Mouse (Mus musculus) limb, embryonic 15.5 days (tissue): ENCODE results near the gene Kcnk1. TPM values are rescaled to one million over a fixed set of nuclear protein-coding genes. Genes with fewer than 3 reads are reported as not detected.

Experiments
- ATAC-seq: fragments of 200-750 bp; cut with Nextera tagmentation; 2 replicates; pipeline ENCODE4 v1.8.0; 2017; ENCODE audit warnings: low read depth, moderate TSS enrichment; ENCODE audit not compliant: insufficient number of reproducible peaks, low FRiP score, low TSS enrichment
- H3K27ac ChIP-seq: fragments of 300-500 bp; sonication (generic); 2 replicates; pipeline ENCODE4 v1.5.1; 2015; ENCODE audit warnings: moderate library complexity, mild to moderate bottlenecking, inconsistent platforms
- H3K27me3 ChIP-seq: fragments of 300-500 bp; sonication (generic); 2 replicates; pipeline ENCODE4 v1.6.1; 2015; ENCODE audit warnings: inconsistent platforms
- H3K36me3 ChIP-seq: fragments of 300-500 bp; sonication (generic); 2 replicates; pipeline ENCODE4 v1.6.1; 2015; ENCODE audit warnings: inconsistent platforms
- H3K4me1 ChIP-seq: fragments of 300-500 bp; sonication (generic); 2 replicates; pipeline ENCODE4 v1.6.1; 2015; ENCODE audit warnings: inconsistent platforms
- H3K4me2 ChIP-seq: fragments of 300-500 bp; sonication (generic); 2 replicates; pipeline ENCODE4 v1.6.1; 2015; ENCODE audit warnings: mild to moderate bottlenecking, inconsistent platforms
- H3K4me3 ChIP-seq: fragments of 300-500 bp; sonication (generic); 2 replicates; pipeline ENCODE4 v1.5.1; 2015; ENCODE audit warnings: mild to moderate bottlenecking, inconsistent platforms
- H3K9ac ChIP-seq: fragments of 300-500 bp; sonication (generic); 2 replicates; pipeline ENCODE4 v1.6.1; 2015; ENCODE audit warnings: inconsistent platforms
- H3K9me3 ChIP-seq: fragments of 300-500 bp; sonication (generic); 2 replicates; pipeline ENCODE4 v1.6.1; 2016; ENCODE audit warnings: inconsistent platforms
- WGBS: fragments of 180-500 bp; shearing (Covaris S2); methylation state at CpG from one replicate; pipeline ENCODE4 v1.1.7; 2015; 5-methylcytosine and 5-hydroxymethylcytosine counted together
- polyA plus RNA-seq: library from polyadenylated mRNA; unstranded; fragments of >200 nt; fragmentation: Nextera tagmentation; extraction: Ambion mirVana; gene quantifications from 2 replicates; pipeline ENCODE4 v1.2.1, GENCODE M21; 2015

Gene Kcnk1
- polyA plus RNA-seq, 1 experiment from 2014 or later = 25.8 TPM

DNA sequence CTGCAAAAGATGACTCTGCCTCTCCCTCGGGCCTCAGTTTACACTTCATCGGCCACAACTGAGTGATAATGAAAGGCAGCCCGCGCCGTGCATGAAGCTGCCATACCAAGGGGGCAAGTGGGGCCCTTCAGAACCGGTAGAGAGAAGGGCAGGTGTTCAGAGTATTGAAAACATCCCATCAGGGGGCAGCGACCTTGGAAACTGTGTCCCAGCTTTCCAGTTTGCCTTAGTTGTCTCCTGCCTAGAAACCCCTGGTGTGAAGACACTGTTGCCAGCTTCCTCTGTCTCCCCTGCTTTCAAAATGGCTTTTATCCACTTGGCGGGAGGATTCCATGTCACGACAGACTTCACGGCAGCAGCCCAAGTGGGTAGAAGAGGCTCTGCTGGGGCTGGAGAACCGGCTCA is 31.2 kb upstream of the Kcnk1 start:
- Histone ChIP-seq H3K4me1 (peaks cover 5% of the 10 kb centered on the region; the same call in 1 of the 2 replicates), H3K4me3 (no peak overlapping the region), H3K9ac (no peak overlapping the region), H3K36me3 (no peaks in the 10 kb centered on the region), H3K27ac (no peak overlapping the region), H3K27me3 (peaks cover 17% of the 10 kb centered on the region), H3K9me3 (no peaks in the 10 kb centered on the region), H3K4me2 (0 out of 2 replicates have a peak overlapping the region, but pooled peaks have one; percentile 22)
- WGBS = 5% methylated on average over 11 of the region's 11 CpGs
- ATAC-seq = no peak

DNA sequence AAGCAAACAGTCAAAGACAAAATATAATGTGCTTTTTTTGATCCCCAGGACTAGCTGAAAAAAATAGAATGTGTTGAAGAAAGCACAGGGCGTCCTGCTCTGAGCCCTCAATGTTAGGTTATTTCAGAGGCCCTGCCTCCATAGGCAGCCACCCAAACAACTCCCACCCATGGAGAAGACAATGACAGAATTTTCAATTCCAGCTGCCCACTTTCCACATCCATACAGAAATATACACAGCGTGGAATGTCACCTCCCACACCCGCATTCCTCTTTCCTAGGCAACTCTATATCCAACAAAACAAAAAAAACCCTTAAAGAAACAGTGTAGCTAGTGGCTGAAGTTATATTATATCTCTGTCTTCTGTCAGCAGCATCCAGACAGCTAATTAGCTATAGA is 23.6 kb upstream of the Kcnk1 start:
- no peak overlapping the region for H3K9ac ChIP-seq
- no peak overlapping the region for H3K27ac ChIP-seq
- WGBS = 44% methylated on average over 3 of the region's 3 CpGs
- H3K9me3 ChIP-seq = no peaks in the 10 kb centered on the region
- H3K36me3 ChIP-seq = no peaks in the 10 kb centered on the region
- H3K4me2 ChIP-seq = no peak overlapping the region
- no peaks in the 10 kb centered on the region for H3K4me1 ChIP-seq
- ATAC-seq = no peak
- no peaks in the 10 kb centered on the region for H3K27me3 ChIP-seq
- no peak overlapping the region for H3K4me3 ChIP-seq

DNA sequence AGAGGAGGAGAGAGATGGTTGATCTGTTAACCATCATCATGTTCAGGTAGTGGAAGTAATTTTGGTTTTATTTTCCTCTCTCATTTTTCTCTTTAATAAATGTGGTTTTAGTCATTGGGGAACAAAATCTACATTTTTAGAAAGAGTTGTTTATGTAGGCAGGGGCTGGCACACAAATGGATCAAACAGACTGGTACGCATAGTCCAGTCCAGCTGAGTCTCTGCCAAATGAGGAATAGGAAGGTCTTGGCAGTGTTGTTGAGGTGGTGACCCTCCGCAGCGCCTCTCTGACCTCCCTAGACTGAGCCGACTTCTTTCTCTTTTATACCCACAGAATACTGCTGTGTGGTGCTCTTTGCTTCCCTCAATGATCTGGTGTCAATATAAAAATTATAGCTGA is 19.0 kb upstream of the Kcnk1 start:
- Histone ChIP-seq H3K4me2 (no peak overlapping the region), H3K27ac (no peak overlapping the region), H3K4me3 (no peak overlapping the region), H3K27me3 (no peaks in the 10 kb centered on the region), H3K4me1 (no peaks in the 10 kb centered on the region), H3K36me3 (no peaks in the 10 kb centered on the region), H3K9me3 (no peaks in the 10 kb centered on the region), H3K9ac (no peak overlapping the region)
- ATAC-seq = no peak
- 75% methylated on average over 4 of the region's 4 CpGs for WGBS

DNA sequence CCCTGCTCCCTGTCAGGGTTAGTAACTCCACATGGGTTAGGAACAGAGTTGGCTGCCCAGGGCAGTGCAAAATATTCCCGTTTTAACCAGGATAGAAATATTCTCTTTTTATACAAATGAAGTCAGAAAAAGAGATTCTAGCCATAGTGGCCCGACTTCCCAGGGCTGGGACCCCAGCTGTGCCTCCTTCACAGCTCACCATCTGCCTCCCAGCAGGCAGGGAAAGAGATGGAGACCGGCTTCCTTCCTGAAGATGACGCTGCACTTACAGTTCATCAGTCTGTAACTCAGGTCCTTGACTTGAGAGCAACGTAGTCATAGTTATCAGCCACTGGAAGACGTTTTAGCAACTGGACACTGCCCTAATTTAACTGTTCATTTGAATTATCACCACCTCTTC is 14.1 kb upstream of the Kcnk1 start:
- Histone ChIP-seq H3K9me3 (no peaks in the 10 kb centered on the region), H3K4me3 (no peak overlapping the region), H3K27me3 (no peaks in the 10 kb centered on the region), H3K4me2 (no peak overlapping the region), H3K4me1 (no peaks in the 10 kb centered on the region), H3K9ac (no peak overlapping the region), H3K36me3 (no peaks in the 10 kb centered on the region), H3K27ac (no peak overlapping the region)
- 26% methylated on average over 6 of the region's 6 CpGs for WGBS
- ATAC-seq = no peak

DNA sequence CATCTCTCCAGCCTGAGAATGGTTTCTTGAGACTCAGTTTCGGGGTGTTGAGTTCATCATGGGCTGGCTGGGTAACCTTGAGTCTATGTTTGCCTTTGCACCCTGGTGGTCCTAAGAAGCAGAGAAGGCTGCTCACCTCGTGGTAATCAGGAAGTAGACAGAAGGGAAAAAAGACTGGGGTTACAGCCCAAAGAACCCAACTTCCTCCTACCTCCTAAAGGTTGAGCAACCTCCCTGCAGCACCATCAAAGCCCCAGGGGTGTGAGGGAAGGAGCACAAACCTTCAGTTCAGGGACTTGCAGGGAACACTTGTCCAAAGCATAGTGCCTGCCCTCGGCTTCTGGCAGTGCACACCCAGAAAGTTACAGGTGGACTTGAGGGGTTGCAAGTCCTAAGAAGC is 11.5 kb upstream of the Kcnk1 start:
- ATAC-seq = no peak
- H3K27me3 ChIP-seq = peaks cover 4% of the 10 kb centered on the region; the same call in 1 of the 2 replicates
- H3K9me3 ChIP-seq = no peaks in the 10 kb centered on the region
- no peak overlapping the region for H3K4me2 ChIP-seq
- no peak overlapping the region for H3K4me3 ChIP-seq
- H3K4me1 ChIP-seq = no peaks in the 10 kb centered on the region
- WGBS = 67% methylated on average over 3 of the region's 3 CpGs
- H3K36me3 ChIP-seq = no peaks in the 10 kb centered on the region
- no peak overlapping the region for H3K9ac ChIP-seq
- no peak overlapping the region for H3K27ac ChIP-seq

DNA sequence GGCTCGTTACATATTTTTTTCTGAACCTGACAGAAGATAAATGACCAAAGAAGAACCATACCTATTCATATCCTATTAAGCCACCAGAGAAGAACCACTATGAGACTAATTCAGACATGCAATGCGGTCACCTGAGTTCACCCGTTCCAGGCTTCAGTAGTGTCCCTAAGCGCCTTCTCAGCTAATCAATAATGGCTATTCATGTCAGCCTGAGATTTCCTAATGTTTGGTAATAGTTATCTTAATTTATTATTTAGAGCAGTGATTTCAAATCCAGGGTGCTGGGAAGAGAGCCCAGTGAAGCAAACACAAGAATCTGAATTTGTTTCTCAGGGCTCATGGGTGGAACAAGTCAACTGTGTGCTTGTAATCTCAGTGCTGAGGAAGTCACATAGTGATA is 10.8 kb upstream of the Kcnk1 start:
- no peaks in the 10 kb centered on the region for H3K9me3 ChIP-seq
- H3K9ac ChIP-seq = no peak overlapping the region
- no peak for ATAC-seq
- no peaks in the 10 kb centered on the region for H3K4me1 ChIP-seq
- 90% methylated on average over 4 of the region's 4 CpGs for WGBS
- H3K4me3 ChIP-seq = no peak overlapping the region
- H3K36me3 ChIP-seq = no peaks in the 10 kb centered on the region
- no peak overlapping the region for H3K4me2 ChIP-seq
- H3K27me3 ChIP-seq = peaks cover 4% of the 10 kb centered on the region; the same call in 1 of the 2 replicates
- H3K27ac ChIP-seq = no peak overlapping the region

DNA sequence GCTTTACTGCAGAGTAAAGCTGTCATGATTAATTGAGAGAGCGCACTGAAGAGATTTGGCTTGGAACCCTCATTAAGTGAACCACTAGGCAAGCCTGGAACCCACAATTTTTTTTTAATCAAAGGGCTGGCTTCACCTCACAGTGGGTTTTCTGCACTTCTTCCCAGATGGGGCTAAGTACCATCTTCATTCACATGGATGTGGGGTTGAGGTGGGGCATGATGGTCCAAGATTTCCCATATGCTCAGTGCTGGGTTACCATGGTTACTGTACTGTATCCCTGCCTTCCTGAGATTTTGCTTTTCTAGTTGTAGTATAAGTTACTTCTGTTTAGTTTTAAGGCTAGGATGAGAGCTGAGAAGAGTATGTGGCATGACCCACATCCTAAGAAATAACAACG is 9.6 kb upstream of the Kcnk1 start:
- Histone ChIP-seq H3K27ac (no peak overlapping the region), H3K27me3 (peaks cover 6% of the 10 kb centered on the region; the same call in 1 of the 2 replicates), H3K36me3 (no peaks in the 10 kb centered on the region), H3K9me3 (no peaks in the 10 kb centered on the region), H3K4me3 (no peak overlapping the region), H3K4me2 (no peak overlapping the region), H3K4me1 (no peaks in the 10 kb centered on the region), H3K9ac (no peak overlapping the region)
- no peak for ATAC-seq
- 92% methylated on average over 2 of the region's 2 CpGs for WGBS

DNA sequence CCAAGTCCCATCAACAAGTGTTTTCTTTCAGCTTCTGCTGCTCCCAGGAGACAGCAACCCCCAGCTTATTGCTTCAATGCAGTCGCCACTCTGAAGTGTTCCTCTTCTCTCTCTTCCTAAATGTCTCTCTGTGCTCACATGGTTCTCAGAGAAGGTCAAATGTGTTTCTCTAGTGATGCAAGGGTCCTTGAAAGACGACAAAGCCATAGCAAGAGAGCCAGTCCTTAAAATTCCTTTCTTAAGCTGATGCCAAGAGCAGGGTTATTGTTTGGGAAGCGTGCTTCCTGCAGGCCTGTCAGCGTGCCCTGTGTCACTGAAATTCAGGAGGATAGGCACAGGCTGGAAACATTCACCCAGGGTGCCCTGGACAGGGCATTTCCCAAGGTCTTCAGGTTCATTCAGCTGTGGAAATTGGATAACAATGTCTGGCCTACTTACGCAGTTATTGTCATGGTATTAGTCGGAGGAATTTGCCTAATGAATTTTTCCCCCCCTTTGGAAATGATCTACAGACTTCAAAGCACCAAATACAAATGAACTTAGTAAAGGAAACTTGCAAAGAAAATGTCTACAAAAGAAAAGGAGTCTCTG is 7.9 kb upstream of the Kcnk1 start:
- Histone ChIP-seq H3K4me1 (no peaks in the 10 kb centered on the region), H3K4me2 (no peak overlapping the region), H3K36me3 (no peaks in the 10 kb centered on the region), H3K4me3 (no peak overlapping the region), H3K27ac (no peak overlapping the region), H3K9ac (no peak overlapping the region), H3K27me3 (peaks cover 6% of the 10 kb centered on the region; the same call in 1 of the 2 replicates), H3K9me3 (no peaks in the 10 kb centered on the region)
- ATAC-seq = no peak
- 67% methylated on average over 6 of the region's 6 CpGs for WGBS

DNA sequence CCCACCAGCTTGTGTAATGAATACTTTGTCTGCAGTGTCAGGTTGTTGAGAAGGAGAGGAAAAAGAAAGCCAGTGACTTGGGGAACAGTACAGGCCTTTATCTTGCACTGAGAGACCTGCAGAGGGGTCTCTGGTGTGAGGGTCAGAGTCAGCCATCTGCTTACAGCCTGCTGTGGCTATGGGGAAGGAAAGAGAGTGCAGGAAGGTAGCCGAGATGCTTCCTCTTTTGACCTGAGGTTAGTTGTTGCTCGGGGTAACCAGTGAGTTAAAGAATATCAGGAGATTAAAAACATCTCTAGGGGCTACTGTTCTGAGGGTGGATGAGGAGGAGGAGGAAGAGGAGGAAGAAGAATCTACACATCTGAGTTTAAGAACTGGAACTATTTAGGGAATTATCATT is 7.0 kb upstream of the Kcnk1 start:
- Histone ChIP-seq H3K4me3 (no peak overlapping the region), H3K27ac (no peak overlapping the region), H3K9me3 (no peaks in the 10 kb centered on the region), H3K4me2 (no peak overlapping the region), H3K27me3 (peaks cover 6% of the 10 kb centered on the region), H3K36me3 (no peaks in the 10 kb centered on the region), H3K9ac (no peak overlapping the region), H3K4me1 (no peaks in the 10 kb centered on the region)
- WGBS = 64% methylated on average over 2 of the region's 2 CpGs
- no peak for ATAC-seq

DNA sequence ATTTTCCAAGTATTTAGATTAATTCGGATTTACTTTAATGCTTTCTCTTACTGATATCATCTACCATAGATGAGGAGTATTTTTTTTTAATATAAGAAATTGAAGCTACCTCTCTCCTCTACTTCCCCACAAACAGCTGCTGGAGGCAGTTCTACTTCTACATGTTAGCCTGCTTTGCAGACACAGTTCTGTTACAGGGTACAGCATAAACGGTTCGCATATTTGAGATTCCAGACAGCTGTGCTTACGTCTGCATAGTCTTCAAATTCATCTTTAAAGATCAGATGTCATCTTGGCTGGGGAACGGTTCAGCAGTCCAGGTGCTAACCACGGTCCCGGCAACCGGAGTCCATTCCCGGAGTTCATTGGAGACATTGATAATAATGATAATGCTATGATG is 1.3 kb upstream of the Kcnk1 start:
- peaks cover 8% of the 10 kb centered on the region for H3K27me3 ChIP-seq
- no peaks in the 10 kb centered on the region for H3K9me3 ChIP-seq
- WGBS = 32% methylated on average over 9 of the region's 9 CpGs
- no peak overlapping the region for H3K4me3 ChIP-seq
- H3K36me3 ChIP-seq = no peaks in the 10 kb centered on the region
- H3K27ac ChIP-seq = no peak overlapping the region
- no peak overlapping the region for H3K9ac ChIP-seq
- H3K4me1 ChIP-seq = peaks cover 31% of the 10 kb centered on the region
- no peak overlapping the region for H3K4me2 ChIP-seq
- ATAC-seq = no peak

DNA sequence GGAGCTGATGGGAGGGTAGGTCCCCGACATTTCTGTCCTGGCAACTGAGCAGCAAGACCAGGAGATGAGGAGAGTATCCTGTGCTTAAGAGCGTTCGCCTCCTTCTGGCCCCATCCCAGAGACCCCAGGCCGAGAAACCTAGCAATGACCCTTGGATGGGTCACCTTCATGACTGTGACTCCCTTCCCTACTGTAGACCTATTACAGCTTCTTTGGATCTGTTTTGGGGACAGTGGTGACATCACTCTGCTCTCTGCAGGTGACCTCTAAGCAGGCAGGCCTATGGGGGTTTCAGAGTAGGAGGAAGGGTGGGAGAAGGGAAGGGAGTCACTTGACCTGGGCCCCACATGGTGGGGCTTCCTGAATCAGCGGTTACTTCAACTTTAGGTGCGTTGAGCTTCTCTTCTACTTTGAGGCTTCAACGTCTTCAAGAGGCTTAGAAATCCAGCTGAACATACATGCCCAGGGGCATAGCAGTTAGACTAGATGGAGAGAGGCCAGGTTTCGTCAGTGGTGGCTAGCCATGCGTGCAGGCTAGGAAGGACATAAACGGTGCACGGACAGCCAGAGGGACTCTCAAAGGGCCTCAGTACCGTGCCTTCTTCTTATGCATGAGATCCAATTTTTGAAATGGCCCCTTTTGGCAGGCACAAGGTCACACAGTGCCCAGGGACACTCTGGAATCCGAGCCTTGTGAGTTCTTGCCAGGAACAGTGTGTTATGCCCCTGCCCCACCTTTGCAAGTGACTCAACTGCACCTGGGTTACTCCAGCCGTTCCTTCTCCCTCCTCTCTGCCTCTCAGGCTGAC is 1.3 kb downstream of the Kcnk1 start:
- Histone ChIP-seq H3K27ac (peak overlapping the region; percentile 38), H3K4me3 (peak overlapping the region; percentile 64), H3K4me1 (peaks cover 31% of the 10 kb centered on the region), H3K4me2 (peak overlapping the region; percentile 89), H3K9ac (peak overlapping the region; percentile 54), H3K36me3 (0 out of 2 replicates have a peak, but pooled peaks cover 2% of the 10 kb centered on the region), H3K9me3 (no peaks in the 10 kb centered on the region), H3K27me3 (peaks cover 6% of the 10 kb centered on the region)
- ATAC-seq = no peak
- 14% methylated on average over 14 of the region's 14 CpGs for WGBS

DNA sequence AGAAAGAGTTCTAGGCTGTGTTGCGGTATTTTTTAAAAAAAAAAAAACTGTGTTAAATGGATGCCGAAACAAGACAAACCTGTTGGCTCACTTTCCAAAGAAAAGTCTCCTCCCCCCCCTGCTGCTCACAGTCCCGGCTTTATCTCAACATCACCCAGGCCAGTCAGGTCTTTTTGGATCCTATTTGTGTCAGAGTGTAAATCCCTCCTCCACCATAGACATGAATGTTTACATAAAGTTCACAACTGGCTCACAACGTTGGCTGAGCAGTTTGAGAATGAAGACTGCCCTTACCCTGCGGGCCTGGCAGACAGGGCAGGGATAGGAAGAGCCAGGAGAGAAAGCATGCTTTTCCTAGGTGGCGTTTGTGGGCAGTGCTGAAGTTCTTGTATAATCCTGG is 2.0 kb downstream of the Kcnk1 start:
- 26% methylated on average over 6 of the region's 6 CpGs for WGBS
- no peak for ATAC-seq
- no peak overlapping the region for H3K9ac ChIP-seq
- H3K4me2 ChIP-seq = peak overlapping the region; percentile 89
- H3K36me3 ChIP-seq = 0 out of 2 replicates have a peak, but pooled peaks cover 3% of the 10 kb centered on the region
- H3K4me3 ChIP-seq = peak overlapping the region; percentile 64; the same call in 1 of the 2 replicates
- peaks cover 6% of the 10 kb centered on the region for H3K27me3 ChIP-seq
- H3K27ac ChIP-seq = 0 out of 2 replicates have a peak overlapping the region, but pooled peaks have one; percentile 38
- no peaks in the 10 kb centered on the region for H3K9me3 ChIP-seq
- peaks cover 31% of the 10 kb centered on the region for H3K4me1 ChIP-seq
